9 mouse cellular contexts compared by ENCODE assay signal in genomic region chr12:3817033-3817432, GRCm38 (mm10). TPM values are rescaled to one million over a fixed set of nuclear protein-coding genes. Genes with fewer than 3 reads are reported as not detected.
DNase-seq lines count a peak whose midpoint lies in the region; ATAC-seq and TF ChIP-seq lines count a peak whose summit lies in the region.
"Had no signal": no experiment of that assay in that cellular context is flagged by ENCODE, and none has a peak within 500 bp of the region (broad histone marks: within the 10 kb centered on the region; RNA-seq: fewer than 3 reads in every experiment).

No protein-coding gene starts in this region.

- H3K4me2 ChIP-seq in heart, embryonic 15.5 days: no peak overlapping the region
- no peak overlapping the region for H3K4me2 ChIP-seq in heart, embryonic 12.5 days
- H3K4me2 ChIP-seq in lung, postnatal 0 days (replicated peaks; ENCODE audit: low read depth, low read length): no peak overlapping the region
- no peak overlapping the region for H3K4me2 ChIP-seq in forebrain, embryonic 12.5 days

- H3K4me1 ChIP-seq in heart, embryonic 15.5 days (replicated peaks): peaks cover 79% of the 10 kb centered on the region
- H3K4me1 ChIP-seq in heart, embryonic 12.5 days (replicated peaks): peaks cover 81% of the 10 kb centered on the region
- peaks cover 14% of the 10 kb centered on the region; the same call in 1 of the 2 replicates for H3K4me1 ChIP-seq in lung, postnatal 0 days (ENCODE audit: insufficient read depth, low read depth, low read length)
- H3K4me1 ChIP-seq in forebrain, embryonic 12.5 days: peaks cover 23% of the 10 kb centered on the region

- DNase-seq in lung, postnatal 0 days (ENCODE audit: low spot score): no peak
- DNase-seq in lung, postnatal 14 days: no peak
- peak; percentile 51 to 78 for DNase-seq in cerebellum, postnatal 14 days
- DNase-seq in spleen, postnatal 36 days (ENCODE audit: low spot score in 2 of 2): no peak

- no peaks in the 10 kb centered on the region for H3K9me3 ChIP-seq in heart, embryonic 15.5 days (replicated peaks)
- H3K9me3 ChIP-seq in heart, embryonic 12.5 days (replicated peaks): no peaks in the 10 kb centered on the region
- no peaks in the 10 kb centered on the region for H3K9me3 ChIP-seq in lung, postnatal 0 days (ENCODE audit: low read length)
- no peaks in the 10 kb centered on the region for H3K9me3 ChIP-seq in forebrain, embryonic 12.5 days

- WGBS in heart, embryonic 15.5 days: 61% methylated on average over 7 of the region's 7 CpGs
- WGBS in heart, embryonic 12.5 days: 57% methylated on average over 7 of the region's 7 CpGs
- 59% methylated on average over 7 of the region's 7 CpGs for WGBS in lung, postnatal 0 days
- 62% methylated on average over 7 of the region's 7 CpGs for WGBS in forebrain, embryonic 12.5 days

- no peak overlapping the region for H3K4me3 ChIP-seq in heart, embryonic 15.5 days
- H3K4me3 ChIP-seq in heart, embryonic 12.5 days: no peak overlapping the region
- no peak overlapping the region for H3K4me3 ChIP-seq in lung, postnatal 0 days (ENCODE audit: low read depth, low read length)
- H3K4me3 ChIP-seq in forebrain, embryonic 12.5 days (replicated peaks): no peak overlapping the region

- no peak overlapping the region for H3K27ac ChIP-seq in heart, embryonic 15.5 days
- no peak overlapping the region for H3K27ac ChIP-seq in heart, embryonic 12.5 days (ENCODE audit: poor library complexity, severe bottlenecking)
- H3K27ac ChIP-seq in lung, postnatal 0 days (ENCODE audit: low read length): no peak overlapping the region
- H3K27ac ChIP-seq in forebrain, embryonic 12.5 days: no peak overlapping the region

- 0 out of 2 replicates have a peak, but pooled peaks have one; percentile 20 for ATAC-seq in heart, embryonic 15.5 days (replicated peaks; ENCODE audit: insufficient number of reproducible peaks, insufficient read depth, low FRiP score, low read depth)
- no peak for ATAC-seq in heart, embryonic 12.5 days (ENCODE audit: insufficient number of reproducible peaks, low FRiP score)
- ATAC-seq in lung, postnatal 0 days: no peak
- peak; percentile 52; the same call in 1 of the 2 replicates for ATAC-seq in megakaryocyte-erythroid progenitor cell, adult 5-6 weeks (replicated peaks; ENCODE audit: low FRiP score, low TSS enrichment, poor library complexity, severe bottlenecking)
- no peak for ATAC-seq in forebrain, embryonic 12.5 days (ENCODE audit: low FRiP score)
- ATAC-seq: Patski had no signal

- TF ChIP-seq EP300 in lung, postnatal 0 days (IDR thresholded peaks at IDR 0.05): no peak

- peak; percentile 53 for TF ChIP-seq CTCF in lung, postnatal 0 days (IDR thresholded peaks at IDR 0.05)

- no peak overlapping the region for H3K9ac ChIP-seq in heart, embryonic 15.5 days
- H3K9ac ChIP-seq in heart, embryonic 12.5 days: no peak overlapping the region
- H3K9ac ChIP-seq in lung, postnatal 0 days (replicated peaks; ENCODE audit: low read depth): no peak overlapping the region
- H3K9ac ChIP-seq in forebrain, embryonic 12.5 days: no peak overlapping the region

- no peaks in the 10 kb centered on the region for H3K27me3 ChIP-seq in heart, embryonic 15.5 days
- H3K27me3 ChIP-seq in heart, embryonic 12.5 days (replicated peaks): no peaks in the 10 kb centered on the region
- H3K27me3 ChIP-seq in lung, postnatal 0 days (replicated peaks; ENCODE audit: insufficient read depth, low read length): no peaks in the 10 kb centered on the region
- no peaks in the 10 kb centered on the region for H3K27me3 ChIP-seq in forebrain, embryonic 12.5 days
- H3K27me3 ChIP-seq: Patski had no signal

- H3K36me3 ChIP-seq in heart, embryonic 15.5 days: no peaks in the 10 kb centered on the region
- peaks cover 18% of the 10 kb centered on the region for H3K36me3 ChIP-seq in heart, embryonic 12.5 days
- H3K36me3 ChIP-seq in lung, postnatal 0 days (ENCODE audit: insufficient read depth, low read length): no peaks in the 10 kb centered on the region
- H3K36me3 ChIP-seq in forebrain, embryonic 12.5 days (replicated peaks): no peaks in the 10 kb centered on the region

RNA-seq across cellular contexts. Expression of gene Dnmt3a, which starts 11.2 kb away (rescaled TPM):
- polyA plus RNA-seq in heart, embryonic 15.5 days (2015; fragmentation: Nextera tagmentation; extraction: Ambion mirVana): 79.9 and 94.7 TPM in 2 replicates
- 139 and 142 TPM in 2 replicates for polyA plus RNA-seq in heart, embryonic 12.5 days (2016; fragmentation: Nextera tagmentation; extraction: Ambion mirVana)
- 60.3 and 74.8 TPM in 2 replicates for polyA plus RNA-seq in lung, postnatal 0 days (2015; fragmentation: Nextera tagmentation; extraction: Ambion mirVana)
- total RNA-seq in megakaryocyte-erythroid progenitor cell, adult 5-6 weeks (2014; fragmentation: Nextera tagmentation): 13.4 and 30.0 TPM in 2 replicates
- total RNA-seq in megakaryocyte-erythroid progenitor cell, adult 5-6 weeks (2017): 10.7 and 16.8 TPM in 2 replicates
- polyA plus RNA-seq in forebrain, embryonic 12.5 days (2016; fragmentation: Nextera tagmentation; extraction: Ambion mirVana): 139 and 146 TPM in 2 replicates

Comparison
In these comparisons a context has a peak if more than half of its experiments do, and no peak if none do; other contexts are left out.
1. ATAC-seq: peak in heart, embryonic 15.5 days (single experiment) and megakaryocyte-erythroid progenitor cell, adult 5-6 weeks (single experiment); none in heart, embryonic 12.5 days (single experiment), lung, postnatal 0 days (single experiment) and forebrain, embryonic 12.5 days (single experiment).
2. DNase-seq: peak in cerebellum, postnatal 14 days (2 of 2); none in lung, postnatal 0 days (single experiment), lung, postnatal 14 days (single experiment) and spleen, postnatal 36 days (0 of 2).